Mouse (Mus musculus) embryo, embryonic 11.5 days (tissue): ENCODE results near the gene Rbfox2.

Experiments
- DNase-seq: peaks from one replicate; pipeline ENCODE4 v3.0.0-alpha.2; 2012; ENCODE audit warnings: low read depth, low spot score

Rbfox2 gene

GRCm38 (mm10) chr15:77146942-77147341 is 159.9 kb downstream of the Rbfox2 start:
- no peak for DNase-seq

- no peak for DNase-seq
These were observed 161.8 kb downstream of the Rbfox2 start for GRCm38 (mm10) chr15:77144960-77145359.

- no peak for DNase-seq
These were observed 164.0 kb downstream of the Rbfox2 start for GRCm38 (mm10) chr15:77142787-77143186.

- DNase-seq: no peak
These were observed 164.5 kb downstream of the Rbfox2 start for GRCm38 (mm10) chr15:77142352-77142751.

GRCm38 (mm10) chr15:77141711-77142110 is 165.1 kb downstream of the Rbfox2 start:
- DNase-seq: no peak

- no peak for DNase-seq
These were observed 168.5 kb downstream of the Rbfox2 start for GRCm38 (mm10) chr15:77138282-77138681.

GRCm38 (mm10) chr15:77134483-77134882 is 172.3 kb downstream of the Rbfox2 start:
- DNase-seq: no peak

- DNase-seq: no peak
These were observed 177.7 kb downstream of the Rbfox2 start for GRCm38 (mm10) chr15:77129154-77129553.

GRCm38 (mm10) chr15:77127737-77128136 is 179.1 kb downstream of the Rbfox2 start:
- no peak for DNase-seq

GRCm38 (mm10) chr15:77126674-77127073 is 180.1 kb downstream of the Rbfox2 start:
- DNase-seq: no peak

GRCm38 (mm10) chr15:77124372-77125117 is 182.3 kb downstream of the Rbfox2 start:
- no peak for DNase-seq

GRCm38 (mm10) chr15:77122824-77123223 is 184.0 kb downstream of the Rbfox2 start:
- DNase-seq: no peak

- DNase-seq: no peak
These were observed 184.6 kb downstream of the Rbfox2 start for GRCm38 (mm10) chr15:77122208-77122607.

- no peak for DNase-seq
These were observed 187.1 kb downstream of the Rbfox2 start for GRCm38 (mm10) chr15:77119666-77120065.

- DNase-seq: no peak
These were observed 189.6 kb downstream of the Rbfox2 start for GRCm38 (mm10) chr15:77117209-77117608.

GRCm38 (mm10) chr15:77116139-77116722 is 190.6 kb downstream of the Rbfox2 start:
- no peak for DNase-seq

- no peak for DNase-seq
These were observed 191.3 kb downstream of the Rbfox2 start for GRCm38 (mm10) chr15:77115456-77115855.

- DNase-seq: no peak
These were observed 193.2 kb downstream of the Rbfox2 start for GRCm38 (mm10) chr15:77113591-77113990.

- DNase-seq: no peak
These were observed 194.4 kb downstream of the Rbfox2 start for GRCm38 (mm10) chr15:77112378-77112777.

GRCm38 (mm10) chr15:77111924-77112323 is 194.9 kb downstream of the Rbfox2 start:
- DNase-seq: no peak

- DNase-seq: no peak
These were observed 196.4 kb downstream of the Rbfox2 start for GRCm38 (mm10) chr15:77110452-77110851.

- DNase-seq: no peak
These were observed 199.5 kb downstream of the Rbfox2 start for GRCm38 (mm10) chr15:77107169-77107908.

- DNase-seq: no peak
These were observed 201.5 kb downstream of the Rbfox2 start for GRCm38 (mm10) chr15:77105273-77105672.
